Mouse (Mus musculus): ENCODE measurements around the gene Cebpz. TPM values are rescaled to one million over a fixed set of nuclear protein-coding genes. Genes with fewer than 3 reads are reported as not detected.
A peak's percentile ranks its signal among the peaks of the same experiment; 100 is the strongest.

Gene Cebpz
- polyA plus RNA-seq, 2 experiments, result 24.3 to 59.5 TPM

GRCm38 (mm10) chr17:78906892-78907291 is 30.0 kb downstream of the Cebpz start, which contains the start of gene Sult6b1:
Gene Sult6b1, minus strand, starts transcription at chr17:78906992.
- 79% methylated on average over 5 of the region's 5 CpGs for WGBS
- no peak for TF ChIP-seq POLR2A (IDR thresholded peaks at IDR 0.05; ENCODE audit: borderline replicate concordance, extremely low read depth, insufficient read depth, insufficient read length)

DNA sequence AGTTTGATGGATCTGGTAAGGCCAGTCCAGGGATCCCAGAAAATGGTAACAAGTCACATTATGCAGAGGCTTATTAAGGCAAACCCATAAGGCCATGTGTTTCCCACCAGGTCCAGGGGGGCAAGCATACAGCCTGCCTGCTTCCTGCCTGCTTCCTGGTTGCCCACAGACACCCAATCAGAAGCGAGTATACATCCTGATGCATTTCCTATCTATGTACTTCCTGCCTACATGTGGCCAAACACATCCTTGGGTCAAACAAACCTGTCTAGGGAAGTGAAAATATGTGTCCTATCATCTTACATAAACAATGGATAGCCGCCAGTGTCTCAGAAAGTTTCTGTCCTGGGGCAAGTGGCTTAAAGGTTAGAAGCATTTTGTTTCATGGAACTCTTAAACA is 33.7 kb downstream of the Cebpz start:
- no peak overlapping the region for H3K9ac ChIP-seq (ENCODE audit: low read depth, low read length, severe bottlenecking)
- ATAC-seq (ENCODE audit: low FRiP score, low read depth) (no peak), DNase-seq (ENCODE audit: low spot score) (no peak)
- H3K4me2 ChIP-seq (replicated peaks; ENCODE audit: low read depth, low read length, severe bottlenecking), result no peak overlapping the region
- no peak overlapping the region for H3K4me3 ChIP-seq (replicated peaks; ENCODE audit: low read length)
- H3K27ac ChIP-seq (replicated peaks; ENCODE audit: low read depth, low read length), result no peak overlapping the region
- 78% methylated on average over 2 of the region's 2 CpGs for WGBS
- H3K36me3 ChIP-seq (ENCODE audit: control insufficient read depth, insufficient read depth, low read length), result no peaks in the 10 kb centered on the region
- no peaks in the 10 kb centered on the region for H3K27me3 ChIP-seq (ENCODE audit: control insufficient read depth, insufficient read depth, low read length)
- H3K9me3 ChIP-seq (ENCODE audit: control insufficient read depth, low read length), result no peaks in the 10 kb centered on the region
- no peaks in the 10 kb centered on the region for H3K4me1 ChIP-seq (ENCODE audit: control insufficient read depth, insufficient read depth, low read length)
- no peak for TF ChIP-seq POLR2A (IDR thresholded peaks at IDR 0.05; ENCODE audit: borderline replicate concordance, extremely low read depth, insufficient read depth, insufficient read length)

More at GRCm38 (mm10) chr17:78906892-78907291, 30.0 kb downstream of the Cebpz start, which contains the start of gene Sult6b1:
- no peak within 1 kb of the TSS for H3K4me2 ChIP-seq (replicated peaks; ENCODE audit: low read depth, low read length, severe bottlenecking)
- no peaks in the 10 kb centered on the region for H3K9me3 ChIP-seq (ENCODE audit: control insufficient read depth, low read length)
- H3K4me3 ChIP-seq (replicated peaks; ENCODE audit: low read length), result no peak within 1 kb of the TSS
- H3K27ac ChIP-seq (replicated peaks; ENCODE audit: low read depth, low read length), result no peak within 1 kb of the TSS
- DNase-seq (ENCODE audit: low spot score) (no peak), ATAC-seq (ENCODE audit: low FRiP score, low read depth) (no peak)
- H3K4me1 ChIP-seq (ENCODE audit: control insufficient read depth, insufficient read depth, low read length), result no peaks in the 10 kb centered on the region
- H3K27me3 ChIP-seq (ENCODE audit: control insufficient read depth, insufficient read depth, low read length), result no peaks in the 10 kb centered on the region
- no peaks in the 10 kb centered on the region for H3K36me3 ChIP-seq (ENCODE audit: control insufficient read depth, insufficient read depth, low read length)
- H3K9ac ChIP-seq (ENCODE audit: low read depth, low read length, severe bottlenecking), result no peak within 1 kb of the TSS

- H3K4me2 ChIP-seq (replicated peaks; ENCODE audit: low read depth, low read length, severe bottlenecking), result peak overlapping the region; percentile 43
These were observed 41.5 kb downstream of the Cebpz start for GRCm38 (mm10) chr17:78895394-78895793.

DNA sequence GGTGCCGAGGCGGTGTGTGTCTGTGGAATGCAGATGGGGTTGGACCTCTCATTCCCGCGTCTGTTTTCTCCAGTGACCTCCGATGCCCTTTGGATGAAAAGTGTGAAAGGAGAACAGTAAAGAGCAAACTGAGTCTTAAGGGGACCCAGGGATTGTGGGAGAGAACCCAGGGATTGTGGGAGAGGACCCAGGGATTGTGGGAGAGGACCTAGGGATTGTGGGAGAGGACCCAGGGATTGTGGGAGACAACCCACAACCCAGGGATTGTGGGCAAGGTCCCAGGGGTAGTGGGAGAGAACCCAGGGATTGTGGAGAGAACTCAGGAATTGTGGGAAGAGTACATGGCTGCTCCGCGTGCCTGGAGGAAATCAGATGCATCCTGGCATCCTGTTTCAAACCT is 41.9 kb downstream of the Cebpz start:
- no peaks in the 10 kb centered on the region for H3K36me3 ChIP-seq (ENCODE audit: control insufficient read depth, insufficient read depth, low read length)
- H3K27me3 ChIP-seq (ENCODE audit: control insufficient read depth, insufficient read depth, low read length), result no peaks in the 10 kb centered on the region
- no peak overlapping the region for H3K27ac ChIP-seq (replicated peaks; ENCODE audit: low read depth, low read length)
- 0 out of 2 replicates have a peak overlapping the region, but pooled peaks have one; percentile 43 for H3K9ac ChIP-seq (ENCODE audit: low read depth, low read length, severe bottlenecking)
- WGBS, result 74% methylated on average over 7 of the region's 7 CpGs
- no peak overlapping the region for H3K4me3 ChIP-seq (replicated peaks; ENCODE audit: low read length)
- no peaks in the 10 kb centered on the region for H3K9me3 ChIP-seq (ENCODE audit: control insufficient read depth, low read length)
- ATAC-seq (ENCODE audit: low FRiP score, low read depth), result no peak
- no peak for DNase-seq (ENCODE audit: low spot score)
- H3K4me1 ChIP-seq (ENCODE audit: control insufficient read depth, insufficient read depth, low read length), result peaks cover 2% of the 10 kb centered on the region; the same call in 1 of the 2 replicates
- no peak for TF ChIP-seq POLR2A (IDR thresholded peaks at IDR 0.05; ENCODE audit: borderline replicate concordance, extremely low read depth, insufficient read depth, insufficient read length)
- peak overlapping the region; percentile 43 for H3K4me2 ChIP-seq (replicated peaks; ENCODE audit: low read depth, low read length, severe bottlenecking)

More at GRCm38 (mm10) chr17:78895394-78895793, 41.5 kb downstream of the Cebpz start:
- Histone ChIP-seq H3K27me3 (ENCODE audit: control insufficient read depth, insufficient read depth, low read length) (no peaks in the 10 kb centered on the region), H3K4me3 (replicated peaks; ENCODE audit: low read length) (peak overlapping the region; percentile 23), H3K9me3 (ENCODE audit: control insufficient read depth, low read length) (no peaks in the 10 kb centered on the region), H3K36me3 (ENCODE audit: control insufficient read depth, insufficient read depth, low read length) (no peaks in the 10 kb centered on the region), H3K27ac (replicated peaks; ENCODE audit: low read depth, low read length) (no peak overlapping the region), H3K4me1 (ENCODE audit: control insufficient read depth, insufficient read depth, low read length) (peaks cover 2% of the 10 kb centered on the region; the same call in 1 of the 2 replicates), H3K9ac (ENCODE audit: low read depth, low read length, severe bottlenecking) (peak overlapping the region; percentile 43; the same call in 1 of the 2 replicates)
- TF ChIP-seq POLR2A (IDR thresholded peaks at IDR 0.05; ENCODE audit: borderline replicate concordance, extremely low read depth, insufficient read depth, insufficient read length), result no peak
- peak; percentile 92 for DNase-seq (ENCODE audit: low spot score)
- 15% methylated on average over 8 of the region's 8 CpGs for WGBS
- 0 out of 2 replicates have a peak, but pooled peaks have one; percentile 68 for ATAC-seq (ENCODE audit: low FRiP score, low read depth)

DNA sequence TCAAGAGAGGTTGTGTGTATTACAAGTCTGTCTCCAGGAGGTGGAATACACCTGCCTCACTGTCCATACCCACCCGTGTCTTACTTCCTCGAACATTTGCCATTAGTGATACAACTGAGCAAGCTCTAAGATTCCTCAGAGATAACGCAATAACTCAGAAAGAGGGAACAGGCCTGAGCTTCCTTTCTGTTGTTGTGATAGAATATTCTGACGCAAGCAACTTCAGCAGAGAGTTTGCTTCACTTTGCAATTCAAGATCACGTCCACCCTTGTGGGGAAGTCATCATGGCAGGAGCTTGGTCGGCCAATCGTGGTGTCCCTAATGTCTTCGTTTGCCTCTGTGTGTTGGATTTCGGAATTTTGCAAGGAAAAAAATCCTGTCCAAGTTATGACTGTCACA is 45.8 kb downstream of the Cebpz start:
- no peak for TF ChIP-seq POLR2A (IDR thresholded peaks at IDR 0.05; ENCODE audit: borderline replicate concordance, extremely low read depth, insufficient read depth, insufficient read length)
- no peak overlapping the region for H3K4me2 ChIP-seq (replicated peaks; ENCODE audit: low read depth, low read length, severe bottlenecking)
- no peak for DNase-seq (ENCODE audit: low spot score)
- no peak overlapping the region for H3K27ac ChIP-seq (replicated peaks; ENCODE audit: low read depth, low read length)
- 76% methylated on average over 9 of the region's 9 CpGs for WGBS
- no peaks in the 10 kb centered on the region for H3K27me3 ChIP-seq (ENCODE audit: control insufficient read depth, insufficient read depth, low read length)
- no peak for ATAC-seq (ENCODE audit: low FRiP score, low read depth)
- peaks cover 2% of the 10 kb centered on the region; the same call in 1 of the 2 replicates for H3K4me1 ChIP-seq (ENCODE audit: control insufficient read depth, insufficient read depth, low read length)
- H3K36me3 ChIP-seq (ENCODE audit: control insufficient read depth, insufficient read depth, low read length), result no peaks in the 10 kb centered on the region
- H3K4me3 ChIP-seq (replicated peaks; ENCODE audit: low read length), result no peak overlapping the region
- no peaks in the 10 kb centered on the region for H3K9me3 ChIP-seq (ENCODE audit: control insufficient read depth, low read length)
- H3K9ac ChIP-seq (ENCODE audit: low read depth, low read length, severe bottlenecking), result no peak overlapping the region

Data from limb, embryonic 14.5 days (tissue).